Mouse (Mus musculus): ENCODE measurements around the gene 2410015M20Rik. TPM values are rescaled to one million over a fixed set of nuclear protein-coding genes. Genes with fewer than 3 reads are reported as not detected.

The 2410015M20Rik gene
- 30.1 TPM for polyA plus RNA-seq (2014; fragmentation: Illumina TruSeq; extraction: RNeasy Lipid Tissue Mini Kit (QIAGEN cat#74804); ENCODE audit: low read depth, low replicate concordance)

DNA sequence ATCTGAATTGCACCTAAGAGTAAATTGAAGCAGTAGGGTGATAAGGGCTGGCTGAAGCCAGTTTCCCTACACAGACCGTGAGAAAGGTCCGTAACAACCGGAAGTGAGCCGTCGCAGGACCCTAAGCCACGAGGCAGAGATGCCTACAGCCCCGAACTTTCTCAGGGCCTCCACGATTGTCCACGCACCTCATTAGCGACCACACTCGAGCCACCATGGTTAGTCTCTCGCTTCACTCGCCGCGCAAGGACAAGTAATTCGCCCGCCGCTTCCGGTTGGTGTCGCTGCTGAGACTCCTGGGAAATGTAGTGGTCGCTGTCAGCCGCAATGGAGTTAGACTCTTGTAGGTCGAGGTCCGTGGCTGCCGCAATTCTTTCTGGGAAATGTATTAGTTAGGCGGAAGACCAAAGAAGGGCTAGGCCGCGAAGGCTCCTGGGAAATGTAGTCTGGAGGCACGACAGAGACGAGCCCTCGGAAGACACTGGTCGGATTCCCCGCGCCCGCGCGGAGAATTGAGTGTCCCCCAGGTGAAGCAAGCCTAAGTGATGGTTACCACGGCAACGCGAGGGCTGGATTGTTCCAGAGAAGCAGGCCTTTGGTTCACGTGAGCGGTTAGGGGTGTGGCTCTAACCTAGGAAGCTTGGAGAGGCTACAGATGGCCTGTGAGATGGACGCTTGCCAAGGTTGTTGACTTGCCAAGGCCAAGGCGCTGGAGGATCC lies at the start of gene 2410015M20Rik:
Gene 2410015M20Rik (minus strand): TSS at position 320 of the 720 bp plus-strand sequence.

DNA sequence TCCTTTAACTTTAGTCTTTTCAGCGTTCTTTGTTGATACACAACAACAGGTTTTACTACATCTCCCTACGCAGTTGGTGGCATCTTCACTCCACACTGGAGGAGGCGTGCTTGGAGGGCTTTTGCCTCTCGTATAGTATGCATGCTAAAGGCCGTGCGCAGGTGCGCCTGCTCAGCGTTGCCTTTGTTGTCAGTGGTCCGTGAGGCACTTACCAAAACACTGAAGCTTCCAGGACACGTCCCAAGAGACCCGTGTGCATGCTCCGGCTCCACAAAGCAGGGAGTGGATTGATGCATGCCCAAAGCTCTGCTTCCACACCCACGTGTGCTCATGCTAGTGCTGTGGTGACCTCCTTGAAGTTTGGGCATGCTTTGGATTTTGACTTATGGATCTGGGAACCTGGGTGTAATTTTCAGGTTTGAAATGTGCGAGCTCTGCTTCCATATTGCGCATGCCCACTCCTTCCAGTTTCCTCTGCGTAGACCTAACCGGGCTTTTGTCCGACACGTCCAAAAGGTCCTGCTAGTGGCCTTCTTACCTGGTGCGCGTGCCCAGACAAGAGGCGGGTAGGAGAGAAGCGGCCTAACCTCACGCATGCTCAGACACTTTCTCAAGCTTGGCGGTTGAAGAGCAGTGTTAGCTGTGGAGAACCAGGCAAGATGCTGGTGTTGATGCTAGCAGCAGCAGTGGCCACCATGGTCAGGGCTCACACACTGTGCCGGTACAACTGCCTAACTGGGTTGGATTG lies 18.1 kb upstream of the 2410015M20Rik start, which contains the start of gene Catsperd:
Gene Catsperd (plus strand): TSS at position 614 of the 748 bp plus-strand sequence.

GRCm38 (mm10) chr17:56626754-56627470 lies 17.3 kb upstream of the 2410015M20Rik start, which contains the start of gene Lonp1:
TSS of gene Lonp1 (minus strand) at chr17:56626887.

DNA sequence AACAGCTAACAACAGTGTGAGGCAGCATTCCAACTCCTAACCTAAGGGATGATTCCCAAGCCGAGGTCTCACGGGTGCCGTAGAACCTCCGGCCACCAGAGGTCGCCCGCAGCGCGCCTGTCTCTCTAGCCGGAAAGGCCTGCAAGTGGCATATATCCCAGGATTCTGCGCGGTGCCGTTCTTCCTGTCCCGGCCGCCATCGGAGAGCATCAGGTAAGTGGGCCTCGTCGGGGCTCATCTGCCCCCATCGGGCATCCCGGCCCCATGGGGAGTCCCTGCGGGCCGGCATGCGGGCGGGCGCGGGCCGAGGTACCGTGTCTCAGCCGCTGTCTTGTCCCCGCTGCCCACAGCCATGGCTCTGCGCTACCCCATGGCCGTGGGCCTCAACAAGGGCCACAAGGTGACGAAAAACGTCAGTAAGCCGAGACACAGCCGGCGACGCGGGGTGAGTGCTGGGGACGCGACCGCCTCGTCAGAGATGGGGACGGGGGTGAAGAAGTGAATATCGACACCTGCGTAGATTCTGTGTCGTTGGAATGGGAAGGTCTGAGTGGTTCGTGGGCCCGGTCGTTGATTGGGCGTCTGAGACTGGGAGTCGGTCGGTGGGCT lies 3.8 kb upstream of the 2410015M20Rik start, which contains the start of gene Rpl36:
Gene Rpl36 (plus strand): TSS at position 181 of the 609 bp plus-strand sequence.

GRCm38 (mm10) chr17:56584257-56585130 lies 25.1 kb downstream of the 2410015M20Rik start, which contains the start of the genes Safb2 and Safb:
TSS of gene Safb2 (minus strand) at chr17:56584585.
TSS of gene Safb (plus strand) at chr17:56584825.

Other genes with a start within 250 kb of the 2410015M20Rik start
- gene Ptprs, start 133.3 kb downstream of the 2410015M20Rik start, polyA plus RNA-seq (2014; fragmentation: Illumina TruSeq; extraction: RNeasy Lipid Tissue Mini Kit (QIAGEN cat#74804); ENCODE audit: low read depth, low replicate concordance) = 0.08 TPM
- gene Znrf4, start 97.3 kb downstream of the 2410015M20Rik start, polyA plus RNA-seq (2014; fragmentation: Illumina TruSeq; extraction: RNeasy Lipid Tissue Mini Kit (QIAGEN cat#74804); ENCODE audit: low read depth, low replicate concordance) = not detected
- not detected for gene Gm20219, start 55.4 kb downstream of the 2410015M20Rik start, polyA plus RNA-seq (2014; fragmentation: Illumina TruSeq; extraction: RNeasy Lipid Tissue Mini Kit (QIAGEN cat#74804); ENCODE audit: low read depth, low replicate concordance)
- gene Safb2, start 25.2 kb downstream of the 2410015M20Rik start, polyA plus RNA-seq (2014; fragmentation: Illumina TruSeq; extraction: RNeasy Lipid Tissue Mini Kit (QIAGEN cat#74804); ENCODE audit: low read depth, low replicate concordance) = 22.4 TPM
- 7.8 TPM for gene Safb, start 24.9 kb downstream of the 2410015M20Rik start, polyA plus RNA-seq (2014; fragmentation: Illumina TruSeq; extraction: RNeasy Lipid Tissue Mini Kit (QIAGEN cat#74804); ENCODE audit: low read depth, low replicate concordance)
- gene Rpl36, start 3.6 kb upstream of the 2410015M20Rik start, polyA plus RNA-seq (2014; fragmentation: Illumina TruSeq; extraction: RNeasy Lipid Tissue Mini Kit (QIAGEN cat#74804); ENCODE audit: low read depth, low replicate concordance) = not detected
- 10.4 TPM for gene Lonp1, start 17.1 kb upstream of the 2410015M20Rik start, polyA plus RNA-seq (2014; fragmentation: Illumina TruSeq; extraction: RNeasy Lipid Tissue Mini Kit (QIAGEN cat#74804); ENCODE audit: low read depth, low replicate concordance)
- 0.53 TPM for gene Catsperd, start 18.4 kb upstream of the 2410015M20Rik start, polyA plus RNA-seq (2014; fragmentation: Illumina TruSeq; extraction: RNeasy Lipid Tissue Mini Kit (QIAGEN cat#74804); ENCODE audit: low read depth, low replicate concordance)
- gene Ranbp3, start 63.5 kb upstream of the 2410015M20Rik start, polyA plus RNA-seq (2014; fragmentation: Illumina TruSeq; extraction: RNeasy Lipid Tissue Mini Kit (QIAGEN cat#74804); ENCODE audit: low read depth, low replicate concordance) = 1.4 TPM
- not detected for gene Ndufa11, start 108.0 kb upstream of the 2410015M20Rik start, polyA plus RNA-seq (2014; fragmentation: Illumina TruSeq; extraction: RNeasy Lipid Tissue Mini Kit (QIAGEN cat#74804); ENCODE audit: low read depth, low replicate concordance)
- 6.5 TPM for gene Vmac, start 108.3 kb upstream of the 2410015M20Rik start, polyA plus RNA-seq (2014; fragmentation: Illumina TruSeq; extraction: RNeasy Lipid Tissue Mini Kit (QIAGEN cat#74804); ENCODE audit: low read depth, low replicate concordance)
- not detected for gene Nrtn, start 147.8 kb upstream of the 2410015M20Rik start, polyA plus RNA-seq (2014; fragmentation: Illumina TruSeq; extraction: RNeasy Lipid Tissue Mini Kit (QIAGEN cat#74804); ENCODE audit: low read depth, low replicate concordance)
- gene Dus3l, start 155.0 kb upstream of the 2410015M20Rik start, polyA plus RNA-seq (2014; fragmentation: Illumina TruSeq; extraction: RNeasy Lipid Tissue Mini Kit (QIAGEN cat#74804); ENCODE audit: low read depth, low replicate concordance) = 0.64 TPM
- not detected for gene Prr22, start 160.5 kb upstream of the 2410015M20Rik start, polyA plus RNA-seq (2014; fragmentation: Illumina TruSeq; extraction: RNeasy Lipid Tissue Mini Kit (QIAGEN cat#74804); ENCODE audit: low read depth, low replicate concordance)
- not detected for gene Rfx2, start 221.2 kb upstream of the 2410015M20Rik start, polyA plus RNA-seq (2014; fragmentation: Illumina TruSeq; extraction: RNeasy Lipid Tissue Mini Kit (QIAGEN cat#74804); ENCODE audit: low read depth, low replicate concordance)

Measured in liver, adult 10 weeks (tissue).